Mouse (Mus musculus) urinary bladder, postnatal 25 days (tissue): Measurements from ENCODE around the gene Ahnak.
"Not testable (repeated sequence)": the region's sequence is repeated elsewhere in the genome, so short reads cannot be mapped to it uniquely, and the experiment has no call there.

Source experiments
- DNase-seq: peaks from one replicate; pipeline ENCODE4 v3.0.0; 2022; ENCODE audit warnings: low spot score

Ahnak gene

DNA sequence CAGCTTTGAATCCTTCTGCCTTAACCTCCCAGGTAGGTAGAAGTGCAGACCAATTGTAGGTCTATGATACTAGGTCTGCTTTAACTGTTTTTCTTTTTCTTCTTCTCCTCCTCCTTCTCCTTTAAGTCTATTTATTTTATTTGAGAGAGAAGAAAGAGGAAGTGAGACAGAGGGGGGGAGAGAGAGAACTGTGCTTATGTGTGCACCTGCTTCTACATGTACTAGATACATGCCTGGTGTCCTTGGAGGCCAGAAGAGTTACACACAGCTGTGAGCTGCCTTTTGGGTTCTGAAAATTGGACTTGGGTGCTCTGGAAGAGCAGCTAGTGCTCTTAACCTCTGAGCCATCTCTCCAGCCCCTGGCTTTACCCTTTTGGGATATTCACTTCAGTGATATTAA is 52.0 kb downstream of the Ahnak start:
- DNase-seq: no peak

DNA sequence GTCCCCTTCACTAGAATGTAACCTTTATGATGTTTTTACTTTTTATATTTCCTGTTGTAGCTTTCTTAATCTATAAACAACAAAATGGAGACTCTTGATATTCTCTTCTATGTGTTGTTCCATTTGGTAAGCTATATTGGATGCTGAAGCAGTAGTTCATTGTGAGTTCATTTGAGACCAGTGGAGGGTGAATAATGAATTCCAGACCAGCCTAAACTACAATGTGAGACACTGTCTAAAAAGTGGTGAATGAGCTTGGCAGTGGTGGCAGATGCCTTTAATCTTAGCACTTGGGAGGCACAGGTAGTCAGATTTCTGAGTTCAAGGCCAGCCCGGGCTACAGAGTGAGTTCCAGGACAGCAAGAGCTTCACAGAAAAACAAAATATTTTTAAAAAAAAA is 54.0 kb downstream of the Ahnak start:
- no peak for DNase-seq

DNA sequence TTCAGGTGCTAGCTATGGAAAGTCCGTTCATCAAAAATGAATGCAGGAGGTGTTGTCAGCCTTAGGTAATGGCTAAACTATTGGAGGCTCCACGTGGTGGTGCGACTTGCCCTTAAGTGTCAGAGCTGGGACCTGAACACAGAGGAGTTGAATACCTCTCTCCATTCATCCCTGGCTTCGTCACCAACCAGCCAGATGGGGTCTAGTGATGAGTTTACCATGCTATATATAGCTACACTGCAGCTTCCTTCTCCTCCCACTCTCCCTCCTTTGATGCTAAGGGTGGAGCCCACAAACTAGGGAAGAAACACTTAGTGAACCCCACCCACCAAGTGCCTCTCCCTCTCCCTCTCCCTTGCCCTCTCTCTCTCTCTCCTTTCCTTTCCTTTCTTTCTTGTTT is 55.2 kb downstream of the Ahnak start:
- DNase-seq: no peak

DNA sequence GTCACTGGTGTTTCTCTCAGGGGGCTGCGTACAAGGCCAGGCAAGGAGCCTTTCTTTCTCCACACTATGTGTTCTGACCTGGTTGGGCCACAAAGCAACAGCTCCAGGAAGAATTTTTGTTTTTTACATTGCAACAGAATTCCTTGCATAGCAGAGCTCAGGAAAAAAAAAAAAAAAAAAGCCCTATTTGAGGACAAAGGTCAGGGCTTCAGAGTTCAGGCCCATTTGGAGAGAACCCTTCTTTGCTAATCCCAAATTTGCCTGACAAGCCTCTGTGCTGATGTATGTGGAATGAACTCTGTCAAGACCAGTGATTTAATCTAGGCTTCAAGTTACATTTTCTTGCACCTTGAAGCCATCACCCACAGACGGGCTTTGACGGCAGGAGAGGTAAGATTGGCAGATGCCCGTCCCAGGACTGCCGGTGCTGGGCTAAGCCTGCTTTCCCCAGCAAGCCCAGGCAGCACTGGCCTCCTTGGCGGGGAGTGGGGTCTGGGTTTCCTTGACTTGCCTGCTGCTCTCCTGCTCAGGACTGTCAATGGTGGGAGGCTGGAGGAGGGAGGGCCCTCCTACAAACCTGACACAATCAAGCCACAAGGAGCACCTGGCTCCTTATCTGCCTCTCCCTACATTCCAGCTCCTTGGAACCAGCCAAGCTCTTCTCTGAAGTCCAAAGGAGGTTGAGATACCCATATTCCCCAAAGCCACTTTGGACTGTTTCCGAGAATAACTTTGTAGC is 58.3 kb downstream of the Ahnak start:
- no peak for DNase-seq

DNA sequence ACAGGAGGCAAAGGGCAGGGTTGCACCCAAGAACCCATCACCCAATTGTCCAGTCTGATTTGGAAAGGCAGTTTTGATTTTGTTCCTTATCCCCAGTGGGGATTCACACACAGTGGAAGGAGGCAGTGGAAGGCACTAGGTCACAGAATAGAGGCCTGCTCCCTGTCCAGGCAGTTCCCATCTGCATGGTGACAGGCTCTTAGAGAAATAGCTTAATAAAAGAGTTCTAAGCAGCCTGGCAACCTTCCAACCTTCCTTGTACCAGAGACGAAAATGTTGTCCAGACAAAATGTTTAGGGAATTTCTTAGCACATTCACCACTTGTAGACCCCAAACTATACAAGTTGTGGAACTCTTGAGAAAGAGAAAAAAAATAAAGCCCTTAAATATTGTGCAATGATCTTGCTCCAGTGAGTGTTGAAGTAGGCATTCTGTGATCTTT is 58.9 kb downstream of the Ahnak start:
- DNase-seq: no peak

DNA sequence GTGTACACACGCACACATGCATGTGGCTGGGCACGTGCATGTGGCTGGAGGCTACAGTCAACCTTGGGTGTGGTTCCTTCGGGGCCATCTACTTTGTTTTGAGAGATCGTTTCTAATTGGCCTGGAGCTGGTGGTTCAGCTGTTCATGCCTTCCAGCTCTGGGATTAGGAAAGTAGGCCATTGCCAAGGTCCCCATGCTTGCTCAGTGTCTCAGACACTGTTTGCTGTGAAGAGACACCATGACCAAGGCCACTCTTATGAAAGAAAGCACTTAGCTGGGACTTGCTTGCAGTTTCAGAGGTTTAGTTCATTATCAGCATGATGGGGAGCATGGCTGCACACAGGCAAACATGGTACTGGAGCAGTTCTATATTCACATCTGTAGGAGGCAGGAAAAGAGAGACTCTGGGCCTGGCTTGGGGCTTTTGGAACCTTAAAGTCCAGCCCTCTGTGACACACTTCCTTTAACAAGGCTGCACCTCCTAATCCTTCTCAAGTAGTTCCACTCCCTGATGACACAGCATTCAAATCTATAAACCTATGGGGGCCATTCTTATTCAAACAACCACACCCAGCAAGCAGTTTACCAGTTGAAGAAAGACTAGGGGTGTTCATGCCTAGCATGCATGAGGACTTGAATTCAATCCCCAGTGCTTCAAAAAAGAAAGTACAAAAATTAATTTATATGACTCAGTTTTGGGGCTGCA is 60.0 kb downstream of the Ahnak start:
- DNase-seq: no peak

DNA sequence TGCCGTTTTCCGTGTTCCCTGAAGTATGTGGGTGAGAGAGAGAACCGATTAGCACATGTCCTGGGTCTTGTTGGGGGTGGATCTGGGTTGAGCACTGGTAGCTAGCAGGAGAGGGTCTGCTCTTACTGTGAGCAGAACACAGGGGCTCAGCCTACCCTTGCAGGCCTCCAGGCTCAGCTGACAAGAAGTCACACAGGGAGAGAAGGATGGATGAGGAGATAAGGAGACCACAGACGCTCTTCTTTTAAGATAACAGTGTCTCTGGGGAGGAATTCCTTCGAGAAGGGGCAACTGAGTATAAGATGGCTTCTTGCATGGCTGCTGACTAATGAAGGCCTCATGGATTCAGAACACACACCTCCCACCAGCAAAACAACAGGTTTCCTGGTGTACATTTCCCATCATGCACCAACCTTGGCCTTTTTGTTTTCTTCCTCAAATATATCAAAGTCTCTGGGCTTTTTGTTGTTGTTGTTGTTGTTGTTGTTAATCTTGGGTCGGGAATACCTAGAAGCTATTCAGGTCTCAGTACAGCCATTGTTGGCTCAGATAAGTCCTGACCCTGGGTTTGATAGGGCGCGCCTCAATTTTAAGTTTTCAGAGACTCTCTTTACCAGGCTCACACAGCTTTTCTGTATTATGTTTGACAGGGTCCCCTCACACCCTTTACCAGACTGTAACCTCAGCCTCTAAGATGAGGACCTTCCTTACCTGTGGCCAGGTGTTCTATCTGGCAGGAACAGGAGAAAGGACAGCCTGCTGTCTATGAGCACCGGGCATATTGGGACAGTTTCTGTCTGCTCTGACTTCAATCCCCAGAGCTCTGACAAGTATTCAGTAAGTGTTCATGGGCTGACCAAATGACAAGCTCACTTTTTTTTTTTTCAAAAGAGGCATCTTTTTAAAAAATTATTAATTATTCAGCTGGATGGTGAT is 61.5 kb downstream of the Ahnak start:
- DNase-seq: no peak

DNA sequence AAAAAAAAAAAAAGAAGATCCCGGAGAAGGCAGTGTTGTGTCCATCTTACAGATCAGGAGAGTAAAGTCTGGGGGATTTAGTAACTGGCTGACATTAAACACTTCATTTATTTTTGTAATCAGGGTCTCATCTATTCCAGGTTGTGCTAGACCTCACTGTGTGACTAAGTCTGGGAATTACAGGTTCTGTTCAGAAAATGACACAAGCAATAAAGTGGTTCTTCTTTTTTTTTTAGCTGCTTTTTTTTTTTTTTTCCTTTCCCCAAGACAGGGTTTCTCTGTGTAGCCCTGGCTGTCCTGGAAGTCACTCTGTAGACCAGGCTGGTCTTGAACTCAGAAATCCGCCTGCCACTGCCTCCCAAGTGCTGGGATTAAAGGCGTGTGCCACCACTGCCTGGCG is 62.9 kb downstream of the Ahnak start:
- DNase-seq: not testable (repeated sequence)

DNA sequence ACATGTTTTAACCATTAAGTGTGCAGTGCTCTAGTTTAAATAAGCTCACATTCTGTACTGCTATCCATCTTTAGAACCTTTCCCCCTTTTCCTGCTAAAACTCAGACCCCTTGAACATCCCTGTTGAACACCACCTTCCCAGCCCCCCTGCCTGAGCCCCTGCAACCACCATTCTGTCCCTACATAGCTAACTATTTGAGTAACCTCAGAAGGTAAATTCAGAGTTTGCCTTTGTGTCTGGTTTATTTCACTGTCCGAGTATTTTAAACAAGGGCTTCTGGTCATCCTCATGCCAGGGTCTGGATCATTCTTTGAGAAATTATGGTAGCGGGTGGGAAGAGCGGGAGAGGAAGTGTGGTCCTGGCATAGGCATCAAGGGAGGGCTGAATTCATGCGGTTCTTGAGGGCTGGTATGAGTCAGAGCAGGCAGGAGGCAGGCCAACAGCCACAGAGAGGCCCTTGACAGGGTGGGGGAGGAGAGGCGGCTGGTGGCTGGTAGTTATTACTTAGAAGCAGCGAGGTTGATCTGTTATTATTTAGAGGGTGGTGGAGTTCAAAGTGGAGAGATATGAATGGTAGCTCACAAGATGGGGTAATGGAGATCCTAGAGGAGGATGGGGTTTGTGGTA is 63.8 kb downstream of the Ahnak start:
- DNase-seq: no peak

DNA sequence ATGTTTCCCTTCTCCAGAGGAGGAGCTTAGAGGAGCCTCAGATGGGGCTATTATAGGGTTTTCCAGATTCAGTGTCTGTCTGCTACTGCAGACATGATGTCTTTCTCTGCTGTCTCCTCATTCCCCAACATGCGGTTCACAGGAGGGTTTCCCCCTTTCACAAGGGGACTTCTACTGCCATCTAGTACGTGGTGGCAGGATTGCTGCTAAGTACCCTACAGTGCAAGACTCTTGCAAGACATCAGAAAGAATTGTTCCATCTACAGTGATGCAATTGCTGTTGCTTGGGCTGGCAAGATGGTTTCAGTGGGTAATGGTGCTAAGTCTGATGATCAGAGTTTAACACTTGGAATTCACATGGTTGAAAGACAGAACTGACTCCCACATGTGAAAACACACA is 66.1 kb downstream of the Ahnak start:
- no peak for DNase-seq

DNA sequence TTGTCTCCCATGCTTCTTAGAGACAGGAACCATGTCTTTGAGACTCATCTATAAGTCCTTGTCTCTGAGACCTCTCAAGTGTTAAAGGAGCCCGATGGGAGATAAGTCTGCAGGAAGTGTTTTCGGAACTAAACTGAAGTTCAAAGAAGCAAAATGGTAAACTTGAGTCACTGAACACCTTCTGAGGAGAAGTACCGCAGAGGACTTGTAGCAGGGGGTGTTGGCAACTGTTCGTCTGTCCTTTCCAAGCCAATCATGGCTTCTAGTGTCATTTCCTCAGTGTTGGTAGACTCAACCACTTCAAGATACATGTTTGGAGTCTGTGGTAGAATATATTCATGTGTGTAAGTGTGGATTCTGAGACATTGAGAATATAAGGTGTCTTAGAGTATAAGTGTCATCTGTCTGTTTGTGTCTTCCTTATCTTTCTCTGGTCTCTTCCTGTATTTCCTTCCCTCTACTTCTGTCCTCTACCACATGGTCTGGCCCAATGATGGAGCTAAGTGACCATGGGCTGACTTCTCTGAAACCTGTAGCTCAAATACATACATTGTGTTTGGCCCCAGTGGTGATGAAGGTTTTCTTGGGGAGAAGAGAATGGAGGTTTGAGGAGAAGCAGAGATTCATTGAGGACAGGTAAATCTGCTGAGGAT is 66.7 kb downstream of the Ahnak start:
- no peak for DNase-seq

DNA sequence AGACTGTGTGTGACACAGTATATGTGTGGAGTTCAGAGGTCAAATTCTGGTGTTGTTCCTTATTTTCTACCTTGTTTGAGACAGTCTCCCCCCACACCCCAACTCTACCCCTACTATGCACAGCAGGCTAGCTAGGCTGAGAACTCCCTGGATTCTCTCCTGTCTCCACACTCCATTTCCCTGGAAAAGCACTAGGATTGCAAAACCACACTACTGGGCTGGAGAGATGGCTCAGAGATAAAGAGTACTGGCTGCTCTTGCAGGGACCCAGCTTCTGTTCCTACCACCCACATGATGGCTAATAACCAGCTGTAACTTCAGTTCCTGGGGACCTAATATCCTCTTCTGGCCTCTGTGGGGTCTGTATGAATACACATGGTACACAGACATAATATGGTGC is 68.6 kb downstream of the Ahnak start:
- DNase-seq: no peak

DNA sequence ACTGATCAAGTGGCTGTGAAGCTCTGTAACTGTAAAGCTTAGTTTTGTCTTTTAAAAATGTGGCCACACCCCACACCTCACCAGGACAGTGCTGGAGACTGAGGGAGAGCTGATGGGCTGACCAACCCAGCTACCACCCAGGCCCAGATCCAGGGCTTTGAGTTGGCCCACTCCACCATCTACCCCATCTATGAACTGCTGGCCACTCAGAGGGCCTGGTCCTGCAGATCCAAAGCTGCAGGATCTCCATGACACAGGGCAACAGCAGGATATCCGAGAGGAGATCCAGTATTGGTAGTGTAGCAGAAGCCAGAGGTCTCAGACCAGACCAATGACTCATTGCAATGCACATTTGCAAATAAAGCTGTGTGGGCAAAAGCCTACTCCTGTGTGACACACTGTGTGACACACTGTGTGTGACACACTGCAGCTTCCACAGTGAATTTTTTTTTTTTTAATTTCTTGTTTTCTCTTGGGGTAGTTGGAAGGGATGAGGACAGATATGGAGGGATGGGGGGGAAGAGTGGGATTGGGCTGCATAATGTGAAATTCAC is 69.3 kb downstream of the Ahnak start:
- no peak for DNase-seq

DNA sequence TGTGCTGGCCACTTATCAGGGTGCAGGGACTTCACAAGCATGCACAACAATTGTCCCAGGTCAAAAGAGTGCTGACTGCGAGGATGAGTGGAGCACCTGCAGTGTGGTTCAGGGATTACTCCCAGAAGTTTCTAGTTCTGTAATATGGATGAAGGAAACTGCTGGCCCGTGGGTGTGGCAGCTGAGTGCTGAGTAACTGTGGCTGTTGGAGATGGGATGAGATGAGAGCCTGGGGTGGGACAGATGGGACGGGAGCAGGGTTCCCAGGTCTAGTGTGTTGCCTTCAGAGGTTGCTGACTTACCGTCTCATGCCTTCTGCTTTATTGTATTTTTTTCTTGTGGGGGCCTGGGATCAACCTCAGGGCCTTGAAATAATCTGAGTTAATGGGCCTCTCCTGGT is 69.9 kb downstream of the Ahnak start:
- no peak for DNase-seq

DNA sequence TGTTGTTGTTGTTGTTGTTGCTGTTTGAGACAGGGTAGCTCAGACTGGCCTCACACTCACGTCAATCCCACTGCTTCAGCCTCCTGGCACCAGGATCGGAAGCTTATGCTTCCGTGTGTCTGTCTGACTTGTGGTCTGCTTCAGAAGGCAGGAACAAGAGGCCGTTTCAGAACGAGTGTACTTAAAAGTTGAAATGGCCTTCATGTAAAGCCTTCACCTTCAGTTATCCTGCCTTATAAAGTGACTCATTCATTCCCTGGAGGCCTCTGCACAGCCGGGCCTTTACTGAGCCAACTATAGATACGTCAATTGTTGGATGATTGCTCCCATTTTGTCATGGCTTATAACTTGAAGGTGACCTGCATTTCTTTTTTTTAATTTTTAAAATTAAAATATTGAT is 70.3 kb downstream of the Ahnak start:
- no peak for DNase-seq

DNA sequence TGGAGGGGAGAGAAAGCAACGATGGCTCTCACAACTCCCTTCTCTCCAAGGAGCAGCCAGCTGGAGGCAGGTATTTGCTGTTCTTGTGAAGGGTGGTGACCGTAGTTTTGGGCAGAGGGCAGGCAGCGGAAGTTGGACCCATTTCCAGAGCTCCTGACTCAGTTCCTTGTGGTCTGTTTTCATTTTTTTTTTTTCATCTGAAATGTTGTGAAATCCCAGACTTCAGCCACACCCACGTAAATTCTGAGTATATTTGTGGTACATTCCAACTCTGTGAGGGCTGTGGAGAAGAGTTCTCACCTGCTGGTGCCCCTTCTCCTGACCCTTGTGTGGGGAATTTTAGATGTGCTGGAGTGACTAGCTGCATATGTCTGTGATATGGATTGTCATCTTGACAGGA is 71.0 kb downstream of the Ahnak start:
- DNase-seq: no peak

DNA sequence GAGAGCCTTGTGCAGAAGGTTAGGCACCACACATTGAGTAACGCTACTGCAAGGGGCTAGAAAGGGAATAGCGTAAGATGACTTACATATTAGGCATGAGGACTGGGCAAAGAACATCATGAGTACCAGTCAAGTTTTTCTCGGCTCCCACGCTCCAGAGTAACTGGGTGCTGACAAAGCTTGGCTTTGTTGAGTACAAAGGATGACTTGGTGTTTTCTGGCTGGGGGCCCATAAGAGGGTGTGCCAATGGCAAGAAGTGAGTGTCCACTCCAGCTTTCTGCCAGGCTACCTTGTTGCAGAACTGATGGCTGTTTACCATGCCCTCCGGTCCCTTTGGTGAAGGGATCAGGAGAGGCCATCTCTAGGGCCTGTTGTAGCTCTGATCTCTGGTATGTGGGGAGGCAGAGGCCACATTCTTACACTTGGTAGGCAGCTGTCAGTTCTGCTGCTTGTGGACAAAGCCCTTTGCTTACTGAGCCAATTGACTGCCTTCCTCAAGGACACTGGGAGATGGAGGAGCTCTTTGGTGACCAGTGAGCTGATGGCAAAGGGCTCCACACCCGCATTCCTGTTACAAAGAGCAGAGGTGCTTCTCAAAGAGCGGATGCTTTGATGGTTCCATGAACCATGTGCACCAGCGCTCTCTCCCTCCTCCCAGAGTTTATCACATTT is 72.3 kb downstream of the Ahnak start:
- DNase-seq: no peak

DNA sequence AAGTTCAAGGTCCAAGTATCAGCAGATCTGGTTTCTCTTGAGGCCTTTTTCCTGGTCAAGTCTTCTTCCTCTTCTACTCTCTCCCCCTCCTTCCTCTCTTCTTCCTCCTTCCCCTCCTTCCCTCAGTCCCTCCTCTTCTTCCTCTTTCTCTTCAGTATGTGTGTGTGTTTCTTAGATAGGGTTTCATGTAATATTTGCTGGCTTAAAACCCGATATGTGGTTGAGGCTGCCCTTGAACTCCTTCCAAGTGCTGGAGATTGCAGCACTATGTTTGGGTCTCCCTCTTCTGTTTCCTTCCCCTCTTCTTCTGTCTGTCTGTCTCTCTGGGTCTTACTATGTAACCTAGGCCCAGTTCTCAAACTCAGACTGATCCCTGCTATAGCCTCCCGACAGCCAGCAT is 73.7 kb downstream of the Ahnak start:
- DNase-seq: no peak

DNA sequence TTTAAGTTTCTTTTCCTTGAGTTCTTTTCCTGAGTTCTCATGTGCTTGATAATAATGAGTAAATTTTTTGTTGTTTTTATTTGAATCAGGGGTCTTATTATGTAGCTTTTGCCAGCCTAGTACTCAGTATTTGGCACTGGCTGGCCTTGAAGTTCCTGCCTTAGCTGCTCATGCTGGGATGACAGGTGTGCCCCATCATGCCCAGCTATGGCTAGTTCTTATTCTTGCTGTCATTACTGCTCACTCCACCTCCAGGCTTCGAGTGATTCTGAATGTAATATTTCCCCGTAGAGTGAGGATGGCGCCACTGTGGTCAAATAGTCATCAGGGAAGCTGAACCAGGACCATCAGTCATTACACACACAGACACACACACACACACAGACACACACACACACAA is 74.7 kb downstream of the Ahnak start:
- DNase-seq: no peak

DNA sequence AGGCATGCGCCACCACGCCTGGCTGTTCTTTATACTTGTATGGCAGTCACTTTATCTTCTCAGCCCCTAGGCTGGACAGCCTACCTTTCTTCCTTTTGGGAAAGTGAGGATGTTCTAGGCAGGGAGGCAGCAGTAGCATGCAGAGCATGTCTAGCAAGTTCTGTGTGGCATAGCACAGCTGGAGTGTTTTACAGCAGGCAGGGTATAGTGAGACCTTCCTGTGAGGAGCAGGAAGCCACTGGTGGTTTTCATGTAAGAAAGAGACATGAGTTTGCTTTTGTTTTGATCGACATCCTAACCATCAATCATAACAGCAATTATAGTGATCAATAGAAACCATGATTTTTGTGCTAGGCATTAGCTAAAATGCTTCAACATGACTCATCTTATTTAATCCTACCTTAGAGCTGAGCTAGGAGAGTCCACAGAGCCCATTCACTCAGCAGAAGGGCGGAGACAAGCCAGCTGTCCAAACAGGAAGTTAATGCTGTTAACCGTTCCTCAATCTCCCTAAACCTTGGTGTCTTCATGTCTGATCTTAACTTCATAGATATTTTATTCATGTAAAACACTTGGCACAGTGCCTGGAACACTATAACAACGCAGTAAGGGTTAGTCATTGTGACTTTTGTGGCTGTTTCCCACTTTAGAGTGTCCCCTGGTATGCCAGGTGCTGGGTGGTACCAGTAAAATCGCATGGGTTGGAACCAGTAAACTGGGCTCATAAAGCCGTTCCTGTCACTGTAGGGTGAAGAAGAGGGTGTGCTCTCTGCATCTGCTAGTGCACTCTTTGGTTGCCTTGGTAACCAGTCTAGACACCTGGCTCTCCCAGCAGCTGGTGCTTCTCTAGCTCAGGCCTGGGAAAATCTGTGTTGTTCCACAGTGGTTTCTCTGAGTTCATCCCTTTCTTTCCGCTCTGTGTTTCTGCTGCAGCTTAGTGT is 76.8 kb downstream of the Ahnak start:
- DNase-seq: no peak
